Mouse (Mus musculus) stomach, postnatal 0 days (tissue): Measurements from ENCODE around the gene Katnbl1. TPM values are rescaled to one million over a fixed set of nuclear protein-coding genes. Genes with fewer than 3 reads are reported as not detected.

Experiments
- ATAC-seq: fragments of 200-750 bp; cut with Nextera tagmentation; 2 replicates; pipeline ENCODE4 v1.8.0; 2017; ENCODE audit not compliant: low FRiP score, low TSS enrichment
- DNase-seq: peaks from one replicate; pipeline ENCODE4 v3.0.0-alpha.2; 2016; ENCODE audit warnings: low spot score
- H3K27ac ChIP-seq: fragments of 300-500 bp; sonication (generic); replicated peaks from 2 replicates; pipeline ENCODE4 v1.5.1; 2014; ENCODE audit warnings: mild to moderate bottlenecking, control low read depth
- H3K27me3 ChIP-seq: fragments of 300-500 bp; sonication (generic); 2 replicates; pipeline ENCODE4 v1.6.1; 2014; ENCODE audit warnings: low read length; ENCODE audit not compliant: control insufficient read depth, insufficient read depth
- H3K36me3 ChIP-seq: fragments of 300-500 bp; sonication (generic); 2 replicates; pipeline ENCODE4 v1.6.1; 2014; ENCODE audit warnings: low read length, mixed read lengths; ENCODE audit not compliant: control insufficient read depth, insufficient read depth
- H3K4me1 ChIP-seq: fragments of 300-500 bp; sonication (generic); replicated peaks from 2 replicates; pipeline ENCODE4 v1.6.1; 2014; ENCODE audit warnings: antibody characterized with exemption; ENCODE audit not compliant: control insufficient read depth, insufficient read depth
- H3K4me2 ChIP-seq: fragments of 300-500 bp; sonication (generic); replicated peaks from 2 replicates; pipeline ENCODE4 v1.6.1; 2014; ENCODE audit warnings: low read depth, mild to moderate bottlenecking, control low read depth, moderate library complexity
- H3K4me3 ChIP-seq: fragments of 300-500 bp; sonication (generic); 2 replicates; pipeline ENCODE4 v1.5.1; 2014; ENCODE audit warnings: low read depth, low read length, control low read depth
- H3K9ac ChIP-seq: fragments of 300-500 bp; sonication (generic); 2 replicates; pipeline ENCODE4 v1.6.1; 2014; ENCODE audit warnings: mild to moderate bottlenecking, low read length, control low read depth, mixed read lengths
- H3K9me3 ChIP-seq: fragments of 300-500 bp; sonication (generic); 2 replicates; pipeline ENCODE4 v1.6.1; 2016; ENCODE audit warnings: low read length; ENCODE audit not compliant: control insufficient read depth
- CTCF ChIP-seq: IDR thresholded peaks from 2 replicates; pipeline ENCODE4 v1.5.1; 2016; ENCODE audit warnings: antibody characterized with exemption, low read depth, mild to moderate bottlenecking, moderate library complexity
- EP300 ChIP-seq: optimal IDR thresholded peaks from 2 replicates; pipeline ENCODE3; 2016; ENCODE audit warnings: antibody characterized with exemption
- WGBS: fragments of 180-500 bp; shearing (Covaris S2); extraction: QIAGEN DNeasy Blood & Tissue Kit; methylation state at CpG from one replicate; pipeline ENCODE4 v1.1.7; 2014; 5-methylcytosine and 5-hydroxymethylcytosine counted together
- polyA plus RNA-seq: library from polyadenylated mRNA; unstranded; fragments of >200 nt; fragmentation: Nextera tagmentation; extraction: Ambion mirVana; gene quantifications from 2 replicates; pipeline ENCODE4 v1.2.1, GENCODE M21; 2015

Gene Katnbl1
- polyA plus RNA-seq, 1 experiment from 2014 or later, result 25.8 TPM

DNA sequence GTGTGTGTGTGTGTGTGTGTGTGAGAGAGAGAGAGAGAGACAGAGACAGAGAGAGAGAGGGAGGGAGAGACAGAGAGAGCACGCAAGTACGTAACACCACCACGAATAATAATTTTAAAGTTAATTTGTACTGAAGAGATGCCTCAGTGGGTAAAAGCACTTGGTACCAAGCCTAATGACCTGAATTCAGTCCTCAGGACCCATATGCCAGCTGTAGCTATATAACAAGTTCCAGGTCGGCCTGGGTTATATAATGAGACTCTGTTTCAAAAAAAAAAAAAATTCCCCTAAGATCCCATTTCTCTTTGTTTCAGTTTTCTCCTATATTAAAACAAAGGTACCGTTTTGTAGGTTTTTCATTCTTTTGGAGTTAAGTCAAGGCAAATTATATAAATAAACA, 11.8 kb downstream of the Katnbl1 start:
- Histone ChIP-seq H3K4me2 (no peak overlapping the region), H3K4me3 (no peak overlapping the region), H3K4me1 (no peaks in the 10 kb centered on the region; the same call in 1 of the 2 replicates), H3K27me3 (no peaks in the 10 kb centered on the region), H3K36me3 (no peaks in the 10 kb centered on the region), H3K9me3 (no peaks in the 10 kb centered on the region), H3K27ac (no peak overlapping the region), H3K9ac (no peak overlapping the region)
- DNase-seq (no peak), ATAC-seq (no peak)
- TF ChIP-seq EP300, result no peak
- no peak for TF ChIP-seq CTCF
- 79% methylated on average over 5 of the region's 5 CpGs for WGBS

- ATAC-seq (peak; percentile 76), DNase-seq (peak; percentile 19)
- no peaks in the 10 kb centered on the region for H3K36me3 ChIP-seq
- H3K9me3 ChIP-seq, result no peaks in the 10 kb centered on the region
- no peak overlapping the region for H3K9ac ChIP-seq
- TF ChIP-seq CTCF (no peak), EP300 (no peak)
- H3K4me2 ChIP-seq, result no peak overlapping the region
- 51% methylated on average over 4 of the region's 4 CpGs for WGBS
- no peaks in the 10 kb centered on the region; the same call in 1 of the 2 replicates for H3K4me1 ChIP-seq
- peak overlapping the region; percentile 45; the same call in 1 of the 2 replicates for H3K27ac ChIP-seq
- H3K27me3 ChIP-seq, result no peaks in the 10 kb centered on the region
- no peak overlapping the region for H3K4me3 ChIP-seq
Observed at GRCm38 (mm10) chr2:112391346-112392000, 12.5 kb downstream of the Katnbl1 start.

- no peak for TF ChIP-seq EP300
- TF ChIP-seq CTCF, result no peak
- DNase-seq, result no peak
- H3K36me3 ChIP-seq, result no peaks in the 10 kb centered on the region
- ATAC-seq, result no peak
- no peaks in the 10 kb centered on the region for H3K9me3 ChIP-seq
- H3K27ac ChIP-seq, result no peak overlapping the region
- H3K4me3 ChIP-seq, result no peak overlapping the region
- H3K4me2 ChIP-seq, result no peak overlapping the region
- no peak overlapping the region for H3K9ac ChIP-seq
- WGBS, result 76% methylated on average over 1 of the region's 1 CpGs
- no peaks in the 10 kb centered on the region for H3K27me3 ChIP-seq
- no peaks in the 10 kb centered on the region; the same call in 1 of the 2 replicates for H3K4me1 ChIP-seq
Observed at GRCm38 (mm10) chr2:112392689-112393088, 13.7 kb downstream of the Katnbl1 start.

DNA sequence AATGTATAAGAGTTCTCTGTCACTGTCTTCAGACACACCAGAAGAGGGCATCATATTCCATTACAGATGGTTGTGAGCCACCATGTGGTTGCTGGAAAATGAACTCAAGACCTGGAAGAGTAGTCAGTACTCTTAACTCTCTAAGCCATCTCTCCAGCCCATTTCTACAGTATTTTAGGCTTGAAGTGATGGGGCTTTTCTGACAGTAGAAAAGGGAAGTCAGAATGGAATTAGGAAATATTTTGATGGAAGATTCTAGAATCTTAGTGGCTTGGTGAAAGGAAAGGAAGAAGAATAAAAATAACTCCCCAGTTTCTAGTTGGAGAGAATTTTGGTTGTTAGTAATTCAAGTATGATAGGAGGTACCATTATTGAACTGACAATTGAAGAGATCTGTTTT, 14.9 kb downstream of the Katnbl1 start:
- H3K36me3 ChIP-seq, result no peaks in the 10 kb centered on the region
- H3K9me3 ChIP-seq, result no peaks in the 10 kb centered on the region
- DNase-seq (no peak), ATAC-seq (no peak)
- no peak overlapping the region for H3K4me3 ChIP-seq
- H3K9ac ChIP-seq, result no peak overlapping the region
- TF ChIP-seq EP300, result no peak
- no peak for TF ChIP-seq CTCF
- H3K27ac ChIP-seq, result no peak overlapping the region
- H3K27me3 ChIP-seq, result no peaks in the 10 kb centered on the region
- H3K4me2 ChIP-seq, result no peak overlapping the region
- no peaks in the 10 kb centered on the region; the same call in 1 of the 2 replicates for H3K4me1 ChIP-seq

DNA sequence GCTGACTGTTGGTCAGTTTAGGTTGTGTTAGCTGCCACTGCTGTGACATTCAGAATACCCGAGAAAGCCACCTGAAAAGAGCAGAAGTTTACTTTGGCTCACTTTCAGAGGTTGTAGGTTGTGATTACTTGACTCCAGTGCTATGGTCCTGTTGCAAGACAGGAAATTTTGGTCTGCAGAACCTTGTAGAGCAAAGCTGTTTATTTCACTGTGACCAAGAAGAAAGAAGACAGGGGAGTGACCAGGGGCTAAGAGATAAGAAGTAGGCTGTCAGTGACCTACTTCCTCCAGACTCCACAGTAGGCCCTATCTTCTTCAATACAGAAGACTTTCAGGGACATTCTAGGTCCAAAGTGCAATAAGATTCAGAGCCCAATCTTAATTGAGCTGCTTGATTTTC, 17.6 kb downstream of the Katnbl1 start:
- DNase-seq (no peak), ATAC-seq (no peak)
- no peaks in the 10 kb centered on the region for H3K4me1 ChIP-seq
- no peak overlapping the region for H3K4me2 ChIP-seq
- no peaks in the 10 kb centered on the region for H3K36me3 ChIP-seq
- no peak for TF ChIP-seq EP300
- no peak for TF ChIP-seq CTCF
- no peaks in the 10 kb centered on the region for H3K9me3 ChIP-seq
- no peak overlapping the region for H3K4me3 ChIP-seq
- no peaks in the 10 kb centered on the region for H3K27me3 ChIP-seq
- no peak overlapping the region for H3K9ac ChIP-seq
- WGBS, result 48% methylated on average over 1 of the region's 1 CpGs
- no peak overlapping the region; the same call in 1 of the 2 replicates for H3K27ac ChIP-seq

DNA sequence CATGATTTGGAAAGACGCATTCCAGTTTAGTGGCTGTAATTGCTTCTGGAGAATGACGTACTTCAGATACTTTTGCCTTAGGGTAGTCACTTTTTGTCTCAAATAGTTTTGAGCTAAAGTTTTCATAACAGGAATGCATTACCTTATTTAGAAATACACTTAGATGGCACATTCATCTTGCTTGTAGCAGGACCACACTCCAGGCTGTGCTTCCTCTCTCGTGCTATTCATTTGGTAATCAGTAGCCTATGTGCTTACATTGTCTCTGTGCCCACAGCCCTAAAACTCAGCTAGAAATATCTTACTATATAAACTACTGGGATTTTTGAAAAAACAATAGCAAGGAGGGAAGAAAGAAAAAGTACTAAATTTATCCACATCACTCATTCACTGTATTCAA, 28.0 kb downstream of the Katnbl1 start:
- TF ChIP-seq CTCF (no peak), EP300 (no peak)
- no peak overlapping the region for H3K4me3 ChIP-seq
- ATAC-seq, result no peak
- WGBS, result 71% methylated on average over 3 of the region's 3 CpGs
- H3K36me3 ChIP-seq, result peaks cover 6% of the 10 kb centered on the region
- no peak for DNase-seq
- H3K27ac ChIP-seq, result no peak overlapping the region
- no peak overlapping the region for H3K9ac ChIP-seq
- H3K27me3 ChIP-seq, result no peaks in the 10 kb centered on the region
- H3K9me3 ChIP-seq, result no peaks in the 10 kb centered on the region
- no peak overlapping the region for H3K4me2 ChIP-seq
- no peaks in the 10 kb centered on the region for H3K4me1 ChIP-seq
